Mouse (Mus musculus): ENCODE measurements around the gene Ifne. TPM values are rescaled to one million over a fixed set of nuclear protein-coding genes. Genes with fewer than 3 reads are reported as not detected.

Gene Ifne
- not detected in 2 replicates for polyA plus RNA-seq (2014; fragmentation: Nextera tagmentation; extraction: Ambion mirVana)

GRCm38 (mm10) chr4:88880101-88880500, at the start of gene Ifne:
Gene Ifne, minus strand, starts transcription at chr4:88880201.
- Histone ChIP-seq H3K27ac (replicated peaks; ENCODE audit: low read depth, low read length) (no peak within 1 kb of the TSS), H3K9ac (ENCODE audit: low read depth, low read length) (no peak within 1 kb of the TSS), H3K4me2 (ENCODE audit: low read depth, low read length) (no peak within 1 kb of the TSS), H3K27me3 (replicated peaks; ENCODE audit: control insufficient read depth, insufficient read depth, low read length) (no peaks in the 10 kb centered on the region), H3K36me3 (ENCODE audit: control insufficient read depth, insufficient read depth, low read length) (no peaks in the 10 kb centered on the region), H3K4me3 (ENCODE audit: low read depth, low read length) (no peak within 1 kb of the TSS), H3K9me3 (ENCODE audit: control insufficient read depth, low read length) (no peaks in the 10 kb centered on the region), H3K4me1 (ENCODE audit: control insufficient read depth, insufficient read depth, low read length) (0 out of 2 replicates have a peak, but pooled peaks cover 3% of the 10 kb centered on the region)
- ATAC-seq (ENCODE audit: low read depth) = no peak
- no peak for DNase-seq (ENCODE audit: low spot score)
- 86% methylated on average over 8 of the region's 8 CpGs for WGBS

DNA sequence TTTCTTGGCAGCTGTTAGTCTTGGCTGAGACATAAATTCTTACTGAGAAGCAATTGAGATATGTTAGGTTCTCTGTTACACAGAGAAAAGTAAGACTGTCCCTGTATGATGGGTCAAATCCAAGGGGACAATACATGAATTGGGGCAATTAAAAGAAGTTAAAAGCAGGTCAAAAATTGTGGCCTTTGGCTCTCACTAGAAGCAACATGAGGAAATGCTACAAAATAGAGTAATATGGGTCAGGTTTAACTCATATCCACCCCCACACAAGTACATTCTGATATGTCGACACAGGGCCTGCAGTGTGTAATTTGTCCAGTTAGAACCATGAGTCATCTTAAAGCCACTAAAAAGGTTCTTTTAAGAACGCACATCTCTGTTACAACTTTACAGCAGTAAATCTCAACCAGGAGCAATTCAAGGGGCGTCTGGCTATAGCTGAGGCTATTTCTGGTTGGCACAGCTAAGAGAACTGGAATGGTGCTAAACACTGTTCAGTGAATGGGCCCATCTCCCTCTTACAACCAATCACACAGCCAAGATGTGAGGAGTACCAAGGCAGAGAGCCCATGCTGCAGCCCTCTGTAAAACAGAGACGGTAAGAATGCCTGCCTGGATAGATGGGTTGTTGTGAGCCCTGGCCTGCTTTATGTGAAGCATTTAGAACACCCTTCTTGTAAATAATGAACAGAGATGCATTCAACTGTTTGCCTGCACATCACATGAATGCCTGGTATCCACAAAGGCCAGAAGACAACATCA, 48.5 kb upstream of the Ifne start:
- DNase-seq (ENCODE audit: low spot score) (peak; percentile 9), ATAC-seq (ENCODE audit: low read depth) (no peak)
- Histone ChIP-seq H3K36me3 (ENCODE audit: control insufficient read depth, insufficient read depth, low read length) (no peaks in the 10 kb centered on the region), H3K4me3 (ENCODE audit: low read depth, low read length) (no peak overlapping the region), H3K4me2 (ENCODE audit: low read depth, low read length) (no peak overlapping the region), H3K27me3 (replicated peaks; ENCODE audit: control insufficient read depth, insufficient read depth, low read length) (peaks cover 4% of the 10 kb centered on the region; the same call in 1 of the 2 replicates), H3K9ac (ENCODE audit: low read depth, low read length) (no peak overlapping the region), H3K27ac (replicated peaks; ENCODE audit: low read depth, low read length) (no peak overlapping the region), H3K4me1 (ENCODE audit: control insufficient read depth, insufficient read depth, low read length) (no peaks in the 10 kb centered on the region), H3K9me3 (ENCODE audit: control insufficient read depth, low read length) (no peaks in the 10 kb centered on the region)
- 62% methylated on average over 4 of the region's 4 CpGs for WGBS

DNA sequence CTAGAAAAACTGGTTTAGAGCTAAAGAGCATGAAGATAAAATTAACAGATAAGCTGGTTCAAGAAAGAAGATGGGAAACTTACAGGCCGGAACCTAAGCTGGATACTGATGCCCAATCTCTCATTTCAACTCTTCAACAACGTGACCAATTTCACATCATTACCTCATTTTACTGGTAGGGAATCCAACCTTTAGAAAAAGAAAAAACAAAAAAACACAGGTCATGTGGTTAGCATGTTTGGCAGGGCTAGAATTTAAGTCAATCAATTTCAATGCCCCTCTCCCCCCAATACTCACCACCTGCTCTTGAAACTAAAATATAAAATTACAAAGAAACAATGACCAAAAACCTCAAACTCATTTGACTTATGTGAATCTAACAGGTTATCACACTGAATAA, 47.8 kb upstream of the Ifne start:
- DNase-seq (ENCODE audit: low spot score) = no peak
- H3K27ac ChIP-seq (replicated peaks; ENCODE audit: low read depth, low read length) = no peak overlapping the region
- ATAC-seq (ENCODE audit: low read depth) = no peak
- no peaks in the 10 kb centered on the region for H3K4me1 ChIP-seq (ENCODE audit: control insufficient read depth, insufficient read depth, low read length)
- H3K9ac ChIP-seq (ENCODE audit: low read depth, low read length) = no peak overlapping the region
- H3K36me3 ChIP-seq (ENCODE audit: control insufficient read depth, insufficient read depth, low read length) = no peaks in the 10 kb centered on the region
- WGBS = 70% methylated on average over 2 of the region's 2 CpGs
- H3K27me3 ChIP-seq (replicated peaks; ENCODE audit: control insufficient read depth, insufficient read depth, low read length) = peaks cover 2% of the 10 kb centered on the region; the same call in 1 of the 2 replicates
- H3K4me2 ChIP-seq (ENCODE audit: low read depth, low read length) = no peak overlapping the region
- H3K4me3 ChIP-seq (ENCODE audit: low read depth, low read length) = no peak overlapping the region
- no peaks in the 10 kb centered on the region for H3K9me3 ChIP-seq (ENCODE audit: control insufficient read depth, low read length)

GRCm38 (mm10) chr4:88926637-88927036, 46.6 kb upstream of the Ifne start:
- H3K4me2 ChIP-seq (ENCODE audit: low read depth, low read length) = no peak overlapping the region
- H3K27me3 ChIP-seq (replicated peaks; ENCODE audit: control insufficient read depth, insufficient read depth, low read length) = no peaks in the 10 kb centered on the region
- no peaks in the 10 kb centered on the region for H3K36me3 ChIP-seq (ENCODE audit: control insufficient read depth, insufficient read depth, low read length)
- no peaks in the 10 kb centered on the region for H3K9me3 ChIP-seq (ENCODE audit: control insufficient read depth, low read length)
- DNase-seq (ENCODE audit: low spot score) = peak; percentile 53
- no peak overlapping the region for H3K27ac ChIP-seq (replicated peaks; ENCODE audit: low read depth, low read length)
- H3K4me1 ChIP-seq (ENCODE audit: control insufficient read depth, insufficient read depth, low read length) = no peaks in the 10 kb centered on the region
- H3K9ac ChIP-seq (ENCODE audit: low read depth, low read length) = no peak overlapping the region
- WGBS = 94% methylated on average over 1 of the region's 1 CpGs
- no peak for ATAC-seq (ENCODE audit: low read depth)
- no peak overlapping the region for H3K4me3 ChIP-seq (ENCODE audit: low read depth, low read length)

DNA sequence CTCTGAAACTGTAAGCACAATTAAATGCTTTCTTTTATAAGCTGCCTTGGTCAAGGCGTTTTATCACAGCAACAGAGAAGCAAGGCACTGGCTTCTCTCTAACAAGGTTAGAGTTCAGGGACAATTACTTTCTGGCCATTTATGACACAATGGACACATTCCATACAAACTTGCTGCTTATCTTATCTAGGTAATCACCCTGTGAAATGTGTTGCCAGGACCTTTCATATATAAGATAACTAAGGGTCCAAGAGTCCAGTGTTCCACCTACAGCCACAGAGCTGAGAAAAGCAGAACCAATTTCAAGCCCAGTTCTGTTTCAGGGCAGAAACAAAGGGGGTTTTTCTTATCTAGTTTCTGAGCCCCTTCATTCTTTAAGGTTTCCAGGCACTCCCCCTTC, 46.1 kb upstream of the Ifne start:
- ATAC-seq (ENCODE audit: low read depth) (no peak), DNase-seq (ENCODE audit: low spot score) (no peak)
- no peaks in the 10 kb centered on the region for H3K4me1 ChIP-seq (ENCODE audit: control insufficient read depth, insufficient read depth, low read length)
- H3K4me2 ChIP-seq (ENCODE audit: low read depth, low read length) = no peak overlapping the region
- H3K27ac ChIP-seq (replicated peaks; ENCODE audit: low read depth, low read length) = no peak overlapping the region
- no peaks in the 10 kb centered on the region for H3K27me3 ChIP-seq (replicated peaks; ENCODE audit: control insufficient read depth, insufficient read depth, low read length)
- H3K36me3 ChIP-seq (ENCODE audit: control insufficient read depth, insufficient read depth, low read length) = no peaks in the 10 kb centered on the region
- H3K9me3 ChIP-seq (ENCODE audit: control insufficient read depth, low read length) = no peaks in the 10 kb centered on the region
- H3K4me3 ChIP-seq (ENCODE audit: low read depth, low read length) = no peak overlapping the region
- H3K9ac ChIP-seq (ENCODE audit: low read depth, low read length) = no peak overlapping the region
- WGBS = 87% methylated on average over 1 of the region's 1 CpGs

DNA sequence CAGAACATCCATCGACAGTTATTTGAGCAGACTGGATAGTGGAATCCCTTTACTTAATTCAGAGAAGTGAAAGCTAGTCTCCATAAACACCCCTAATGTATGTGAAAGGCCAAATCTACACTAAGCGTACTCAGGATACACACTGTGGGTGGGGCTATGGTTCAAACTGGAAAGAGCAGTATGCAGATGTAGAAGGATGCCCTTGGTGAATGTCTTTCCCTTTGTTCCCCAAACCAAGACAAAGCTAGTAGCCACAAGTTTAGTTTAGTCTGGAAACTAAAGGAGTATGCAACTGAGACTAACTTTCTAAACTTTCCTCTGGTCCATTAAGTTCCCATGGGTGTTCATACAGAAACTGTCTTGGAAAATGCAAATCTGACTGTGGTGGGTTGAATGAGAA, 45.5 kb upstream of the Ifne start:
- H3K27ac ChIP-seq (replicated peaks; ENCODE audit: low read depth, low read length) = no peak overlapping the region
- no peaks in the 10 kb centered on the region for H3K27me3 ChIP-seq (replicated peaks; ENCODE audit: control insufficient read depth, insufficient read depth, low read length)
- no peaks in the 10 kb centered on the region for H3K36me3 ChIP-seq (ENCODE audit: control insufficient read depth, insufficient read depth, low read length)
- no peak overlapping the region for H3K9ac ChIP-seq (ENCODE audit: low read depth, low read length)
- DNase-seq (ENCODE audit: low spot score) (no peak), ATAC-seq (ENCODE audit: low read depth) (no peak)
- no peak overlapping the region for H3K4me3 ChIP-seq (ENCODE audit: low read depth, low read length)
- no peaks in the 10 kb centered on the region for H3K9me3 ChIP-seq (ENCODE audit: control insufficient read depth, low read length)
- WGBS = 92% methylated on average over 2 of the region's 2 CpGs
- H3K4me1 ChIP-seq (ENCODE audit: control insufficient read depth, insufficient read depth, low read length) = no peaks in the 10 kb centered on the region
- no peak overlapping the region for H3K4me2 ChIP-seq (ENCODE audit: low read depth, low read length)

DNA sequence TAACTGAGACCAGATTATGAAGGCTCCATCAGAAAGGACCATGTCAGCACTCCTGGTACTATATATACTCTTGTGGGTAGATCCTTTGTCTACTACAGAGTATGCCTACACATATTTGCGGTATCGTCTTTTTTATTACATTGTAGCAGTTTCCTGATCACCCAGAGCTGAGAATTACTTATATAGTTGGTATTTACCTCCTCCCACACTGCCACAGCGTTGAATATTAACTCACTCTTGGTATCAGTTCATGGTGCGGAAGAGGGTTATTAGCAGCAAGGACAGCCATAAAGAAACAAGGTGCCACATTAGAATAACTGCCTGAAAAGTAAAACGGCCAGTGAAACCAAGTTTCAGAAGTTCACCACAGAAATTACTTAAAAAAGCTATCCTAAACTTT, 41.3 kb upstream of the Ifne start:
- 93% methylated on average over 5 of the region's 5 CpGs for WGBS
- ATAC-seq (ENCODE audit: low read depth) = no peak
- Histone ChIP-seq H3K9me3 (ENCODE audit: control insufficient read depth, low read length) (no peaks in the 10 kb centered on the region), H3K4me2 (ENCODE audit: low read depth, low read length) (no peak overlapping the region), H3K9ac (ENCODE audit: low read depth, low read length) (no peak overlapping the region), H3K4me3 (ENCODE audit: low read depth, low read length) (no peak overlapping the region), H3K27ac (replicated peaks; ENCODE audit: low read depth, low read length) (no peak overlapping the region), H3K4me1 (ENCODE audit: control insufficient read depth, insufficient read depth, low read length) (no peaks in the 10 kb centered on the region), H3K27me3 (replicated peaks; ENCODE audit: control insufficient read depth, insufficient read depth, low read length) (no peaks in the 10 kb centered on the region), H3K36me3 (ENCODE audit: control insufficient read depth, insufficient read depth, low read length) (no peaks in the 10 kb centered on the region)
- no peak for DNase-seq (ENCODE audit: low spot score)

- ATAC-seq (ENCODE audit: low read depth) = no peak
- Histone ChIP-seq H3K4me2 (ENCODE audit: low read depth, low read length) (no peak overlapping the region), H3K9me3 (ENCODE audit: control insufficient read depth, low read length) (no peaks in the 10 kb centered on the region), H3K27me3 (replicated peaks; ENCODE audit: control insufficient read depth, insufficient read depth, low read length) (no peaks in the 10 kb centered on the region), H3K9ac (ENCODE audit: low read depth, low read length) (no peak overlapping the region), H3K36me3 (ENCODE audit: control insufficient read depth, insufficient read depth, low read length) (no peaks in the 10 kb centered on the region), H3K4me1 (ENCODE audit: control insufficient read depth, insufficient read depth, low read length) (no peaks in the 10 kb centered on the region), H3K27ac (replicated peaks; ENCODE audit: low read depth, low read length) (no peak overlapping the region), H3K4me3 (ENCODE audit: low read depth, low read length) (no peak overlapping the region)
- WGBS = 91% methylated on average over 5 of the region's 5 CpGs
- DNase-seq (ENCODE audit: low spot score) = no peak
Measured at GRCm38 (mm10) chr4:88917770-88918460, 37.9 kb upstream of the Ifne start.
